Mouse (Mus musculus) testis, postnatal 10 days (tissue): ENCODE measurements around the gene Nap1l2.
A peak's percentile ranks its signal among the peaks of the same experiment; 100 is the strongest.
"Not testable (repeated sequence)": the region's sequence is repeated elsewhere in the genome, so short reads cannot be mapped to it uniquely, and the experiment has no call there.

Experiments
- DNase-seq: peaks from one replicate; pipeline ENCODE4 v3.0.0; 2021; ENCODE audit warnings: low spot score

Gene Nap1l2

GRCm38 (mm10) chrX:103186431-103186786, at the start of gene Nap1l2:
Nap1l2 (minus strand) TSS chrX:103186640.
- peak; percentile 33 for DNase-seq

- DNase-seq = no peak
Observed at GRCm38 (mm10) chrX:103215251-103215650, 28.8 kb upstream of the Nap1l2 start.

- DNase-seq = no peak
Observed at GRCm38 (mm10) chrX:103186829-103187228, 389 bp upstream of the Nap1l2 start.

GRCm38 (mm10) chrX:103185781-103186430, 534 bp downstream of the Nap1l2 start:
- no peak for DNase-seq

- no peak for DNase-seq
Observed at GRCm38 (mm10) chrX:103183536-103183935, 2.9 kb downstream of the Nap1l2 start.

GRCm38 (mm10) chrX:103179771-103180558, 6.5 kb downstream of the Nap1l2 start:
- DNase-seq = no peak

- DNase-seq = not testable (repeated sequence)
Observed at GRCm38 (mm10) chrX:103164948-103165605, 21.4 kb downstream of the Nap1l2 start.

GRCm38 (mm10) chrX:103156134-103156533, 30.3 kb downstream of the Nap1l2 start:
- no peak for DNase-seq

GRCm38 (mm10) chrX:103138549-103138948, 47.9 kb downstream of the Nap1l2 start:
- DNase-seq = no peak
